Mouse (Mus musculus) forebrain, embryonic 12.5 days (tissue): ENCODE data around the gene Endog. TPM values are rescaled to one million over a fixed set of nuclear protein-coding genes. Genes with fewer than 3 reads are reported as not detected.

Experiments used
- ATAC-seq: fragments of 200-750 bp; cut with Nextera tagmentation; 2 replicates; pipeline ENCODE4 v1.8.0; 2017; ENCODE audit warnings: moderate TSS enrichment; ENCODE audit not compliant: low FRiP score
- H3K27ac ChIP-seq: fragments of 300-500 bp; sonication (generic); 2 replicates; pipeline ENCODE4 v1.5.1; 2016; ENCODE audit warnings: mild to moderate bottlenecking
- H3K27me3 ChIP-seq: fragments of 300-500 bp; sonication (generic); 2 replicates; pipeline ENCODE4 v1.6.1; 2016; ENCODE audit warnings: mild to moderate bottlenecking
- H3K36me3 ChIP-seq: fragments of 300-500 bp; sonication (generic); replicated peaks from 2 replicates; pipeline ENCODE4 v1.6.1; 2016; ENCODE audit warnings: mild to moderate bottlenecking
- H3K4me1 ChIP-seq: fragments of 300-500 bp; sonication (generic); 2 replicates; pipeline ENCODE4 v1.6.1; 2016
- H3K4me2 ChIP-seq: fragments of 300-500 bp; sonication (generic); 2 replicates; pipeline ENCODE4 v1.6.1; 2016; ENCODE audit warnings: mild to moderate bottlenecking, moderate library complexity
- H3K4me3 ChIP-seq: fragments of 300-500 bp; sonication (generic); replicated peaks from 2 replicates; pipeline ENCODE4 v1.5.1; 2016; ENCODE audit warnings: mild to moderate bottlenecking
- H3K9ac ChIP-seq: fragments of 300-500 bp; sonication (generic); 2 replicates; pipeline ENCODE4 v1.6.1; 2016; ENCODE audit warnings: mild to moderate bottlenecking
- H3K9me3 ChIP-seq: fragments of 300-500 bp; sonication (generic); 2 replicates; pipeline ENCODE4 v1.6.1; 2016
- whole genome bisulfite sequencing: fragments of 180-500 bp; shearing (Covaris S2); methylation state at CpG from one replicate; pipeline ENCODE4 v1.1.7; 2016; 5-methylcytosine and 5-hydroxymethylcytosine counted together
- polyA plus RNA-seq: library from polyadenylated mRNA; unstranded; fragments of >200 nt; fragmentation: Nextera tagmentation; extraction: Ambion mirVana; gene quantifications from 2 replicates; pipeline ENCODE4 v1.2.1, GENCODE M21; 2016

Gene Endog
- polyA plus RNA-seq, 1 experiment from 2014 or later = 13.4 TPM

DNA sequence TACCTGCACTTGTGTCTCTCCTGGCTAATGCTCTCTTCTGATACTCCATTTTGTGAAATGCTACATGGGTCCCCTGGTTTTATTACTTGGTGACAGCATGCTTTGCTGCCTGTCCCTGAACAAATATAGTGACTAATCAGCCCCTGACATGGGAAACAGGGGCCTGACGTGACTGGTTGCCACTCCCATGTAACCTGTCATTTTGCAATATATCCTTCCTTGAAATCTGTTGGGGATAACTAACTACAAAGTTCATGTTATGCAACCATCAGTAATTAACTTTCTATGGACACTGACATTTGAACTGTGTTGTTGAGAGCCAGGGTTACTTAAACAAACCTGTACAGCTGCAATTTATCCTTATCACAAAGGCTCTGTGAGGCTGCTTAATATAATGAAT is 28.7 kb downstream of the Endog start:
- H3K4me2 ChIP-seq = no peak overlapping the region
- no peak overlapping the region for H3K27ac ChIP-seq
- H3K27me3 ChIP-seq = no peaks in the 10 kb centered on the region
- 74% methylated on average over 1 of the region's 1 CpGs for WGBS
- H3K9ac ChIP-seq = no peak overlapping the region
- H3K36me3 ChIP-seq = no peaks in the 10 kb centered on the region
- no peaks in the 10 kb centered on the region for H3K9me3 ChIP-seq
- ATAC-seq = no peak
- peaks cover 7% of the 10 kb centered on the region for H3K4me1 ChIP-seq
- no peak overlapping the region for H3K4me3 ChIP-seq

DNA sequence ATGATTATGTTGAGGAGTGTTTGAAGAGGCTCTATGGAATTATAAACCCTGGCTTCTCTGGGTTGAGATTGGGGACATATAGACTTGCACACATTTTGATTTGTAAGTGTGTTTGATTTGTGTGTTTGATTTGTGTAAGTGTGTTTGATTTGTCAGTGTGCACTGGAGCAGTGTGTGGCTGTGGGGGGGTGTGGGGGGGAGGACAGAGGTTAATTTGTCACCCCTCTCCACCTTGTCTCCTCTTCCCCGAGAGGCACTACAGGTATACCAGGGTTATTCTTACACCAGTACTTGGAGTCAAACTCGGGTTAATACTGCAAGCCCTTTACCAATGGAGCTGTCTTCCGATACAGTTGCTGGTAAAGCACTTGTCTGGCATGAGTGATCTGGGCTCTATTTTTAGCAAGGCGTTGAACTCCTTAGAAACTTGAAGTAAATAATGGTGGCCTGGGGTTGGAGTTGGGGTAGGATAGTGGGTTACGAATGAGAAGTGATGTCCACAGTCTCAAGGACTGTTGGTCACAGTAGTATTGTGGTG is 29.2 kb downstream of the Endog start:
- H3K27me3 ChIP-seq = no peaks in the 10 kb centered on the region
- WGBS = 93% methylated on average over 5 of the region's 5 CpGs

DNA sequence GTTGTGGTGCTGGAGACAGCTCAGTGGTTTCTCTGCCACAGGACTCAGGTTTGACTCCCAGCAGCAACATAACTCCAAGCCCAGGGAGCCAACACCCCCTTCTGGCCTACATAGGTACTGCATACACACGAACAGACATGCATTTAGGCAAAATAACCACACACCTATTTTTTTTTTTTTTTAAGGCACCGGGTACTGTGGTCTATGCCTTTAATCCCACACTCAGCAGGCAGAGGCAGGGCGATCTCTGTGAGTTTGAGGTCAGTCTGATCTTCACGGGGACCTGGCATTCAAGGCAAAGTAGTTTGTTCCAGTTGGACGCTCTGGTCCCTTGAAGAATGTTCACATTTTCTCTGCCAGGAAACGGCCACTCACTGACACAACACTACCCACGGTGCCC is 32.1 kb downstream of the Endog start:
- no peaks in the 10 kb centered on the region for H3K9me3 ChIP-seq
- H3K27ac ChIP-seq = no peak overlapping the region
- H3K9ac ChIP-seq = no peak overlapping the region
- no peaks in the 10 kb centered on the region for H3K36me3 ChIP-seq
- no peak overlapping the region for H3K4me3 ChIP-seq
- H3K4me1 ChIP-seq = peaks cover 18% of the 10 kb centered on the region
- ATAC-seq = no peak
- H3K4me2 ChIP-seq = no peak overlapping the region
- H3K27me3 ChIP-seq = no peaks in the 10 kb centered on the region
- WGBS = 82% methylated on average over 7 of the region's 7 CpGs

More for the DNA sequence above, 29.2 kb downstream of the Endog start:
- no peak overlapping the region for H3K27ac ChIP-seq
- no peak overlapping the region for H3K9ac ChIP-seq
- H3K36me3 ChIP-seq = no peaks in the 10 kb centered on the region
- peaks cover 10% of the 10 kb centered on the region for H3K4me1 ChIP-seq
- no peak overlapping the region for H3K4me2 ChIP-seq
- no peak overlapping the region for H3K4me3 ChIP-seq
- ATAC-seq = no peak
- H3K9me3 ChIP-seq = no peaks in the 10 kb centered on the region

DNA sequence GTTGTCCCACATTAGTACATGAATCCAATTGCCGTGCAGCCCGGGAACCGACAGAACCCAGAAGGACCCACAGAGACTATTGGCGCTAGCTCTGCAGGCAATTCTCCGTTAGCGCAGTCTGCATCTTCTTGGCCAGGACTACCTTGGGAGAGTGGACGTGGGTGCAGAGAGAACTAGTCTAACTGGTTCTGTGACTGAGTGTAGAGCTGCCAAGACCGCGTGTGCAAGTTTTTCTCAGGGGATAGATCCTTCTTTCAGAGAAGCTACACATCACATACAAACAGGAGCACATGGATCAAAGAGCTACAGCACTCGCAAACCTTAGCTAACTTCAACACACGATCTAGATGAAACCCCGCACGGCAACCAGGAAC is 33.9 kb downstream of the Endog start:
- peak; percentile 52 for ATAC-seq
- H3K4me3 ChIP-seq = peak overlapping the region; percentile 68
- peaks cover 18% of the 10 kb centered on the region for H3K4me1 ChIP-seq
- H3K36me3 ChIP-seq = no peaks in the 10 kb centered on the region
- peak overlapping the region; percentile 59; the same call in 1 of the 2 replicates for H3K27ac ChIP-seq
- 3% methylated on average over 13 of the region's 13 CpGs for WGBS
- H3K4me2 ChIP-seq = peak overlapping the region; percentile 80
- no peaks in the 10 kb centered on the region for H3K27me3 ChIP-seq
- H3K9ac ChIP-seq = peak overlapping the region; percentile 64
- H3K9me3 ChIP-seq = no peaks in the 10 kb centered on the region

DNA sequence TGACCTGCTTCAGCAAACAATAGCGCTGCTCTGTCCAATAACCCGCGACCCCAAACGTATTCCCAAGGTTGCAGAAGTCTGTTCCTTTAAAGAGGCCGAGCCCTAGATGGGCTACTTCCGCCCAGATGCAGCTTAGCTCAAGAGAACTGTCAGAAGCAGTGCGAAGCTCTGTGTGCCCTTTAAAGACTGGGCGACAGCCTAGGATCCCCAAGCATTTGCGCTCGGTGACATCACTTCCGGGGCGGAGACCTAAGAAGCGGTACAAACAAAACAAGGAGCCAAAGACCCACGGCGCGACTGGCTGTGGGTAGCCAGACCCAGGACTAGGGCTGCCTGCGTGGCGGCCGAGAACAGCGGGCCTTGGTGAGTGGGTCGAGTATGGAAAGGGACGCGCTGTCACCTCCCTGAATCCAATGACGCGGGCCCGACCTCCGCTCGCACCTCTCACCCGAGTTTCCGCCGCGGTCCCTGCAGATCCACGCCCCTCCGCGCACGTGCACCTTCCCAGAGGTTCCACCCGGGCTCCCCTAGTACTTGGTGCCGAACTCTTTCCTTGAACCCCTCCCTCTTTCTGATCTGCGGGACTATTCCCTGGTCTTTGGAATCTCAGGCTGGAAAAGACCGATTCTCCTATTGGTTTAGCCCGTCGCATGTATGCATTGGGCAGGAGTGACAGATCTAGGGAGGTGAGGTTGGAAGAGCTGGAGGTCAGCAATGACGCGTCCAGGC is 34.5 kb downstream of the Endog start, which contains the start of gene Kyat1:
TSS of gene Kyat1 (minus strand) at position 219 of the 729 bp plus-strand sequence.
- under 1% methylated on average over 44 of the region's 44 CpGs for WGBS
- peak within 1 kb of the TSS; percentile 68 for H3K4me3 ChIP-seq
- peak; percentile 96 for ATAC-seq
- no peaks in the 10 kb centered on the region for H3K36me3 ChIP-seq
- H3K4me1 ChIP-seq = peaks cover 18% of the 10 kb centered on the region
- H3K27ac ChIP-seq = peak within 1 kb of the TSS; percentile 59; the same call in 1 of the 2 replicates
- peak within 1 kb of the TSS; percentile 64 for H3K9ac ChIP-seq
- peak within 1 kb of the TSS; percentile 80 for H3K4me2 ChIP-seq
- H3K9me3 ChIP-seq = no peaks in the 10 kb centered on the region
- H3K27me3 ChIP-seq = no peaks in the 10 kb centered on the region

DNA sequence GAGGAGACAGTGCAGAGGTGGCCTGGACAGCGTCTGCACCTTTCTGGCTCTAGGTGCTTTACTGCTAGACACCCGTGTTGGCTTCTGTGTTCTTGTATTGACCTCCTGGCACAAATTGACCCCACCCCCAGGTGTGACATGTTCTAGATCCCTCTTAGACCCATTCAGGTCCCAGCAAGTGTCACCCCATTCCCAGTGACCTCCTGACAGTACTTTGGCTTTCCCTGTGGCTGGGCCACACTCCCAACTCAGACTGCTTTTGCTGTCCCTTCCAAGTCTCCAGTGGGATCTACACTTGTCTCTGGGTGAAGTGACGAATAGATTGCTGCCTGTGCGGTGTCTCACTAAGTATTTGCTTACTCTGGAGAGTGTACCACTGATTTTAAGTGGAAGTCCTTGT is 36.1 kb downstream of the Endog start:
- H3K27me3 ChIP-seq = no peaks in the 10 kb centered on the region
- no peak overlapping the region for H3K9ac ChIP-seq
- H3K9me3 ChIP-seq = no peaks in the 10 kb centered on the region
- H3K4me3 ChIP-seq = no peak overlapping the region
- H3K4me2 ChIP-seq = no peak overlapping the region
- no peaks in the 10 kb centered on the region for H3K36me3 ChIP-seq
- peaks cover 18% of the 10 kb centered on the region for H3K4me1 ChIP-seq
- 85% methylated on average over 4 of the region's 4 CpGs for WGBS
- H3K27ac ChIP-seq = no peak overlapping the region
- ATAC-seq = no peak

DNA sequence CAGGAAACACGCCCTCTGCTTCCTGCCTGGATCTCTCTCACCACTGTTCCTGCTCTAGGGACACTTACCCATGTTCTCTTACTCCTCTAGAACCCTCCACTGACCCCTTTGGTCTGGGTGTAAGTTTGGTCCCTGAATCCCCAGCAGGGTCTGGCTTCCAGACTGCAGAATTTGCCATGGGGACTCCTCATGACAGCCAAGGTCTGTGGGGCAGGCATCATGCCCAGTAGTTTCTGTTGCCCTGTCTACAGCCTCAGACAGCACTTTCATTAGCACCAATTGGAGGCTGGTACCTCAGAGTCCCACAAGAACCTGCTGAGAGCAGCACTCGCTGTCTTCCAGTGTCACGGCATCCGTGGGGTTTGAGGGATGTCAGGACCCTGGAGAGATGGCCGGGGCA is 36.6 kb downstream of the Endog start:
- Histone ChIP-seq H3K4me3 (no peak overlapping the region), H3K9me3 (no peaks in the 10 kb centered on the region), H3K9ac (no peak overlapping the region), H3K36me3 (no peaks in the 10 kb centered on the region), H3K27me3 (no peaks in the 10 kb centered on the region; the same call in 1 of the 2 replicates), H3K27ac (no peak overlapping the region), H3K4me2 (no peak overlapping the region), H3K4me1 (peaks cover 18% of the 10 kb centered on the region)
- 78% methylated on average over 5 of the region's 5 CpGs for WGBS
- no peak for ATAC-seq

DNA sequence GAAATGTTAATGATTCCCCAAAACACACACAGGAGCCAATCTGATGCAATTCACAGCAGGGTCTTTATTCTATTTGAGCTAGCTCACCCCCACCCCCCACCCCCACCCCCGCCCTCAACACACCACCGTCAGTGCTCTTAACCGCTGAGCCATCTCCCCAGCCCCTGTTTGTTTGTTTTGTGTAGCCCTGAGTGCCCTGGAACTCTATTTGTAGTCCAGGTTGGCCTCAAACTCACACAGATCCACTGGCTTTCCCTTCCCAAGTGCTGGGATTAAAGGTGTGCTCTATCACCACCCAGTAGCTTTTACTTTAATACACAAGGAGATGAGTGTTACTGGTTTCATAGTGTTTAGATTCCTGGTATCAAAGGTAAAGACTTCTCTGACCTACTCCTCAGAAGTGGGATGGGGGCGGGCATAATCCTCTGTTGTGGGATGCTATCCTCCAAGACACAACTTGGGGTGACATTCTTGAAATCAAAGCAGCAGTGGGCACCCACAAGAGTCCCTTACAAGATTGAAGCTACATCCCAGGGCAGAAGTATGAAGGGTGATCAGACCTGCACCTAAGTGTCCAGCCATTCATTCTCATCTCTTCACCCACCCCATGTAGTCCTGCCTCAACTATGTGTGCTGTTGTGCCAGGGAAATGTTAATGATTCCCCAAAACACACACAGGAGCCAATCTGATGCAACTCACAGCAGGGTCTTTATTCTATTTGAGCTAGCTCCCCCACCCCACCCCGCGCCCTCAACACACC is 40.3 kb downstream of the Endog start:
- Histone ChIP-seq H3K27ac (no peak overlapping the region), H3K4me3 (no peak overlapping the region)
- WGBS = 82% methylated on average over 6 of the region's 6 CpGs

DNA sequence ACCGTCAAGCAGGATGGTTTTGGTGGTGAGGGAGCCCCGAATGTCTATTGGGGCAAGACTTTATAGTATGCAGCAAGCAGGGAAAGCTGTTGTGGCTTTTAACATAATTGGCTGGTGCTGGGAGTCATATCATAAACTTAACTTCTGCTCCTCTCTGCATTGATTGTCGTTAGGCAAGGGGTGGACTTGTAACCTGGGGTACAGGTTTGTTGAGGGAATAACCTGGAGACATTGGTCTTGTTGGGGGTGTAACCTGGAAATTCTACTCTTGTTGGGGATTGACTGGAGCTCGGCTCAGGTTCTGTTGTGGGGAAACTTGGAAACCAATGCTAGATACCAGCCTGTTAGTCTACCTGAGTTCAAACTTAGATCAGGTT is 40.9 kb downstream of the Endog start:
- ATAC-seq = no peak
- Histone ChIP-seq H3K36me3 (no peaks in the 10 kb centered on the region), H3K9me3 (no peaks in the 10 kb centered on the region), H3K4me3 (no peak overlapping the region), H3K4me2 (no peak overlapping the region), H3K27ac (no peak overlapping the region), H3K27me3 (no peaks in the 10 kb centered on the region; the same call in 1 of the 2 replicates), H3K9ac (no peak overlapping the region), H3K4me1 (no peaks in the 10 kb centered on the region)
- 82% methylated on average over 4 of the region's 4 CpGs for WGBS

More for the DNA sequence above, 40.3 kb downstream of the Endog start:
- Histone ChIP-seq H3K9ac (no peak overlapping the region), H3K4me2 (no peak overlapping the region), H3K4me1 (peaks cover 2% of the 10 kb centered on the region), H3K36me3 (no peaks in the 10 kb centered on the region), H3K9me3 (no peaks in the 10 kb centered on the region), H3K27me3 (no peaks in the 10 kb centered on the region; the same call in 1 of the 2 replicates)
- ATAC-seq = no peak

DNA sequence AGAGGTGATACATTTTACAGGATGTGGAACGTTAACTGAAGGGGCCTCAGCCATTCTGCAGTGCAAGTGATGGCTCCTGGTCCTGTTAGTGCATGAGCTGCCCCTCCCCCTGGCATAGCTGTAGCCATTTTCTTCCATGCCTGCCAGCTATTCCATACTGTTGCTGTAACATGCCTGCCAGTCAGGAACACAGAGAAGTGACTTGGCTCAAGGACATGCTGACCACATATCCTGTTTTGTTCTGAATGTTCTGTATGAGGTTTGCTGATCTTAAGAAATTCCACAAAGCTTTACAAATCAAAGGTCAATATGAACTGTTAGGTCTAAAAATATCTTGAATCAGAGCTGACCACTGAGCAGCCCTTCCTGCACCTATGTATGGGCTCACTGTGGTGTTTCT is 41.7 kb downstream of the Endog start:
- ATAC-seq = no peak
- H3K27me3 ChIP-seq = no peaks in the 10 kb centered on the region; the same call in 1 of the 2 replicates
- H3K9ac ChIP-seq = no peak overlapping the region
- H3K4me2 ChIP-seq = no peak overlapping the region
- H3K9me3 ChIP-seq = no peaks in the 10 kb centered on the region
- H3K27ac ChIP-seq = no peak overlapping the region
- H3K36me3 ChIP-seq = no peaks in the 10 kb centered on the region
- no peaks in the 10 kb centered on the region for H3K4me1 ChIP-seq
- H3K4me3 ChIP-seq = no peak overlapping the region
- WGBS = 83% methylated on average over 1 of the region's 1 CpGs

DNA sequence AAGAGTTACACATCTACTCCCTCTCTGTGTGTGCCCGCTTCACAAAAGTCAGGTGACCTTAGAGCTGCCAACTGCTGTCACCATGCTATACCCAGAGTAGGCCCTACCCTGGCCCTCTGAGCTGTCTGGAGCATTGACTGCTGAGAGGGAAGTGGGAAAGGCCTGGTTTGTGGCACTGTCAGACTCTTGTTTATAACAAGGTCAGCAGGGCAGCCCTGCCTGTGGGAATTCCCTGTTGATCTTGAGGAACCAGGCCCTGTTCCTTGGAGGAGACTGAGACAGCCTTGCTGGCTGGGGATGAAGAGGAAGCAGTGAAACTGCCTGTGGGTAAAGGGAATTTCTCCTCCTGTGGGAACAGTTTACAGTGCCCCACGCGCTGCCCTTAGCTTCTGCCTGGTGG is 43.5 kb downstream of the Endog start:
- H3K9ac ChIP-seq = no peak overlapping the region
- no peaks in the 10 kb centered on the region; the same call in 1 of the 2 replicates for H3K27me3 ChIP-seq
- ATAC-seq = no peak
- no peaks in the 10 kb centered on the region for H3K9me3 ChIP-seq
- WGBS = 95% methylated on average over 3 of the region's 3 CpGs
- H3K4me1 ChIP-seq = no peaks in the 10 kb centered on the region
- H3K4me2 ChIP-seq = no peak overlapping the region
- no peaks in the 10 kb centered on the region for H3K36me3 ChIP-seq
- no peak overlapping the region for H3K4me3 ChIP-seq
- H3K27ac ChIP-seq = no peak overlapping the region

DNA sequence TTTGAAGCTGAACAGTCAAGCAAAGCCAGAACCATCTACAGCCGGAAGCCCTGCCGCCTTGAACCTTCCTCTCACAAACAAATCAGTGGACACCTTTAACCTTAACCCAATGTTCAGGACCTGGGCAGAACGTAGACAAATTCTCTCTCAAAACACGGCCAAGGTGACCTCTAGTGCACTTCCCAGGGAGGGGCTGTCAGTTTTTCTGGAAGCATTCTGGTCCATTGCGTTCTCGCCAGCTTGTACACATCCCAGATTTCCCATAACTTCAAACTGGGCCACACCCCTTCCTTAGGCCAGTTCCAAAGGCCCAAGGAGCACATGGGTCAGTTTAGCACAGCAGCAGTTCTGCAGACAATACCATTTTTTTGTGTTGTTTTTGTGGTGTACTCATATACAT is 44.2 kb downstream of the Endog start:
- H3K9ac ChIP-seq = no peak overlapping the region
- H3K27ac ChIP-seq = no peak overlapping the region
- no peak for ATAC-seq
- 83% methylated on average over 6 of the region's 6 CpGs for WGBS
- no peak overlapping the region for H3K4me2 ChIP-seq
- no peaks in the 10 kb centered on the region for H3K36me3 ChIP-seq
- H3K4me1 ChIP-seq = no peaks in the 10 kb centered on the region
- H3K4me3 ChIP-seq = no peak overlapping the region
- H3K9me3 ChIP-seq = no peaks in the 10 kb centered on the region
- no peaks in the 10 kb centered on the region; the same call in 1 of the 2 replicates for H3K27me3 ChIP-seq
